Mouse (Mus musculus): ENCODE data around the gene Vmn2r6. TPM values are rescaled to one million over a fixed set of nuclear protein-coding genes. Genes with fewer than 3 reads are reported as not detected.
"Not testable (repeated sequence)": the region's sequence is repeated elsewhere in the genome, so short reads cannot be mapped to it uniquely, and the experiment has no call there.

Gene Vmn2r6
- not detected in 2 replicates for polyA plus RNA-seq (2015; fragmentation: Nextera tagmentation; extraction: Ambion mirVana)

DNA sequence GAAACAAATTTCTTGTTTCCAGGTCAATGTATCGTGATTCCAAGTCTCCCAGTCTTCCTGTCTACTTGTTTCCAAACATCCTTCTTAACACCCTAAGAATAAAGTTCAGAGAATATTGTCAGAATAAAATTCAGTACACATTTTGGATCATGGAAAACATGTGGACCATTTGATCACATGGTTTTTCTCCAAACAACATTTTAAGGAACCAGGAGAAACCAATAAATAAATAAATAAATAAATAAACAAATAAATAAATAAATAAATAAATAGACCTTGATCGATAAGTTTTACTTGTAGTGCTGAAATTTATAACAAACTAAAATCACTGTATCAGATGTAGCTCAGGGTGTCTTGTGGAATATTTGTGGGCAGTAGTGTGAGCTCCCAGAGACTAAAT is at the start of gene Vmn2r6:
TSS of gene Vmn2r6 (minus strand) at position 101 of the 400 bp plus-strand sequence.
- not testable (repeated sequence) for H3K9me3 ChIP-seq (ENCODE audit: control insufficient read depth, low read length); H3K4me1 ChIP-seq (replicated peaks; ENCODE audit: control insufficient read depth, insufficient read depth, low read length); H3K4me3 ChIP-seq (replicated peaks; ENCODE audit: low read length); H3K36me3 ChIP-seq (ENCODE audit: control insufficient read depth, insufficient read depth); H3K27me3 ChIP-seq (replicated peaks; ENCODE audit: control insufficient read depth, insufficient read depth, low read length); H3K4me2 ChIP-seq (ENCODE audit: low read length); H3K9ac ChIP-seq (replicated peaks; ENCODE audit: low read depth, low read length); ATAC-seq; H3K27ac ChIP-seq (ENCODE audit: low read length)
- WGBS: 88% methylated on average over 2 of the region's 2 CpGs

DNA sequence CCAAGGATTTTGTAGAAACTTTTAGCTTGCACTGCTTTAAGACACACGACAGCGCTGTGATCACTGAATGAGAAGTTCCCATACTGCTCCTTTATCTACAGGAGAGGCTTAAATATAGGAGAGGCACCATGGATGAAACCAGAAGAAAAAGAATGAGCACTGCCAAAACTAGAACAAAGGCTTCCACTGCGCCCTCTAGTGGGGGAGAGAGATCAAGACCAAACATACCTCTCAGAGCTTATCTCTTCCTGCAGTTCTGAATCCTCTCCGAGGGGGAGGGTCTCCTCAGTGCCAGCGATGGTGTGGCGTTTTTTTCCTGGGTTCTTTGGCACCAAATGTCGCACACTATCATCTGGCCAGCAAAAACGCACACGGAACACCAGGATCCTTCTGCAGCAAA is 22.0 kb upstream of the Vmn2r6 start:
- Histone ChIP-seq H3K36me3 (ENCODE audit: control insufficient read depth, insufficient read depth) (no peaks in the 10 kb centered on the region), H3K4me1 (replicated peaks; ENCODE audit: control insufficient read depth, insufficient read depth, low read length) (no peaks in the 10 kb centered on the region), H3K9me3 (ENCODE audit: control insufficient read depth, low read length) (no peaks in the 10 kb centered on the region), H3K4me3 (replicated peaks; ENCODE audit: low read length) (no peak overlapping the region), H3K27me3 (replicated peaks; ENCODE audit: control insufficient read depth, insufficient read depth, low read length) (no peaks in the 10 kb centered on the region), H3K4me2 (ENCODE audit: low read length) (no peak overlapping the region), H3K9ac (replicated peaks; ENCODE audit: low read depth, low read length) (no peak overlapping the region), H3K27ac (ENCODE audit: low read length) (no peak overlapping the region)
- ATAC-seq: no peak
- 70% methylated on average over 9 of the region's 9 CpGs for WGBS

DNA sequence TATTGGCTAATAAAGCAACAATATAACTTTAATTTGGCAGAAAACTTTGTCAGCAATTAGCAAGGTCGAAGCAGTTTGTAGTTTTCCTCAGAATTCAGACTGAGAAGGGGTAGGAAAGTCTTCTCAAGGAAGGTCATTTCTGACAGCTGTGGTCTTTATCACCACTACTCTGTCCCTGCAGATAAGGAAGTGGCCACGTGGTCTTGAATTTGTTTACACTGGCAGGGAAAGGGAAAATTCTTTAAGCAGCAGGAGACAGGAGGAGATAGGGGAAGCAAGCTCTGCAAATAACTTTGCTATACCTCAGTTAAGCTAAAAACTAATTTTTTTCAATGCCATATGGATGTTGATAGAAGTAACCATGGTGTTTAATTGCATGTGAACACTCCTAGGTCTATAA is 3.2 kb upstream of the Vmn2r6 start:
- not testable (repeated sequence) for H3K4me1 ChIP-seq (replicated peaks; ENCODE audit: control insufficient read depth, insufficient read depth, low read length); ATAC-seq; H3K9me3 ChIP-seq (ENCODE audit: control insufficient read depth, low read length); H3K4me3 ChIP-seq (replicated peaks; ENCODE audit: low read length); H3K4me2 ChIP-seq (ENCODE audit: low read length); H3K27ac ChIP-seq (ENCODE audit: low read length); H3K27me3 ChIP-seq (replicated peaks; ENCODE audit: control insufficient read depth, insufficient read depth, low read length); H3K9ac ChIP-seq (replicated peaks; ENCODE audit: low read depth, low read length); H3K36me3 ChIP-seq (ENCODE audit: control insufficient read depth, insufficient read depth)
- 69% methylated on average over 2 of the region's 2 CpGs for WGBS

DNA sequence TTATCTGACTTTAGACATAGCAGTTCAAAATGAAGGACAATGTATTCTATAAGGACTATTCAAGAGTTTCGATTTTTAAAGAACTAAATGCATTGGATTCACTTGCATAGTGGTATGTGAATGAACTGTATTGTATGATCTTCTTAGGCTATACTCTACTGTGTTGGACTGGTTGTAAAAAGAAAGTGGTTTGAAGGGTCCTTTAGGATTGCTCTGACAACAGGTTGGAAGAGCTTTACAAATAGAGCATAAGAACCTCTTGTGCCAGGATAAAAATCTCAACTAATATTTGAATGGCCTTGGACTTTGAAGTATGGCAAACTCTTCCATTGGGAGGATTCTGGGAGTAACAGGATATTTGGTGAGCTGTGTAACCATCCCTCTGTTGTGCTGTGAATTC is 42.0 kb downstream of the Vmn2r6 start:
- H3K4me2 ChIP-seq (ENCODE audit: low read length); H3K27me3 ChIP-seq (replicated peaks; ENCODE audit: control insufficient read depth, insufficient read depth, low read length); H3K9ac ChIP-seq (replicated peaks; ENCODE audit: low read depth, low read length); H3K4me3 ChIP-seq (replicated peaks; ENCODE audit: low read length); ATAC-seq; H3K27ac ChIP-seq (ENCODE audit: low read length); H3K4me1 ChIP-seq (replicated peaks; ENCODE audit: control insufficient read depth, insufficient read depth, low read length); H3K9me3 ChIP-seq (ENCODE audit: control insufficient read depth, low read length); H3K36me3 ChIP-seq (ENCODE audit: control insufficient read depth, insufficient read depth): not testable (repeated sequence)
- 76% methylated on average over 1 of the region's 1 CpGs for WGBS

DNA sequence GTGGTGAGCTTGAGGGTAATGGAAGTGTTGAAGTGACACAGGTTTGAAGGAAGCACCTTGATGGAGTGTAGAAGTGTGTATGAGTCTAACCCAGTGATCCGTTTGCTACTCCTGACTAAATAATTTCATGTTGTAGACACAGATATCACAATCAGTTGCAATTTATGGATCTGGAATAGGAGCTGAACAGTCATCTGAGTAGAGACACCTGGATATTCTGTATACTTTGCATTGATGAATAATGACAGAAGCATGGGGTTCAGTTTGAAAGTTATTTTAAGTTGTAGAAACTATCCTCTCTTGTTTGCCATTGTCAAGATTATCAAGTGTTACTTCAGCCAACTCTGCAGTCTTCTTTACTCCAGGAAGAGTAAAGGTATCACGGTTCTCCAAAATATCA is 55.9 kb downstream of the Vmn2r6 start, which contains the start of gene Vmn2r5:
TSS of gene Vmn2r5 (minus strand) at position 101 of the 400 bp plus-strand sequence.
- ATAC-seq: not testable (repeated sequence)
- no CpG with 5 or more reads among the region's 2 CpGs for WGBS

More for the DNA sequence above, 55.9 kb downstream of the Vmn2r6 start, which contains the start of gene Vmn2r5:
- not testable (repeated sequence) for H3K36me3 ChIP-seq (ENCODE audit: control insufficient read depth, insufficient read depth); H3K27me3 ChIP-seq (replicated peaks; ENCODE audit: control insufficient read depth, insufficient read depth, low read length); H3K4me3 ChIP-seq (replicated peaks; ENCODE audit: low read length); H3K4me2 ChIP-seq (ENCODE audit: low read length); H3K9ac ChIP-seq (replicated peaks; ENCODE audit: low read depth, low read length); H3K27ac ChIP-seq (ENCODE audit: low read length); H3K4me1 ChIP-seq (replicated peaks; ENCODE audit: control insufficient read depth, insufficient read depth, low read length); H3K9me3 ChIP-seq (ENCODE audit: control insufficient read depth, low read length)

Other genes starting within 250 kb of the Vmn2r6 start
- not detected in 2 replicates for gene Vmn2r4, start 150.5 kb downstream of the Vmn2r6 start, polyA plus RNA-seq (2015; fragmentation: Nextera tagmentation; extraction: Ambion mirVana)
- not detected in 2 replicates for gene Vmn2r5, start 56.0 kb downstream of the Vmn2r6 start, polyA plus RNA-seq (2015; fragmentation: Nextera tagmentation; extraction: Ambion mirVana)

Data from forebrain, embryonic 16.5 days (tissue).